Mouse (Mus musculus) heart, adult 2 months (tissue): ENCODE data around the gene Arl4c.

ENCODE experiments used
- CTCF ChIP-seq: fragments of 200-600 bp; IDR thresholded peaks from 2 replicates; pipeline ENCODE4 v1.8.1; 2022; ENCODE audit warnings: antibody characterized with exemption, mild to moderate bottlenecking, moderate library complexity
- POLR2A ChIP-seq: fragments of 200-500 bp; IDR thresholded peaks from 2 replicates; pipeline ENCODE4 v1.6.1; 2011; ENCODE audit warnings: mild to moderate bottlenecking, low read depth, low read length, control low read depth; ENCODE audit not compliant: insufficient read depth

DNA sequence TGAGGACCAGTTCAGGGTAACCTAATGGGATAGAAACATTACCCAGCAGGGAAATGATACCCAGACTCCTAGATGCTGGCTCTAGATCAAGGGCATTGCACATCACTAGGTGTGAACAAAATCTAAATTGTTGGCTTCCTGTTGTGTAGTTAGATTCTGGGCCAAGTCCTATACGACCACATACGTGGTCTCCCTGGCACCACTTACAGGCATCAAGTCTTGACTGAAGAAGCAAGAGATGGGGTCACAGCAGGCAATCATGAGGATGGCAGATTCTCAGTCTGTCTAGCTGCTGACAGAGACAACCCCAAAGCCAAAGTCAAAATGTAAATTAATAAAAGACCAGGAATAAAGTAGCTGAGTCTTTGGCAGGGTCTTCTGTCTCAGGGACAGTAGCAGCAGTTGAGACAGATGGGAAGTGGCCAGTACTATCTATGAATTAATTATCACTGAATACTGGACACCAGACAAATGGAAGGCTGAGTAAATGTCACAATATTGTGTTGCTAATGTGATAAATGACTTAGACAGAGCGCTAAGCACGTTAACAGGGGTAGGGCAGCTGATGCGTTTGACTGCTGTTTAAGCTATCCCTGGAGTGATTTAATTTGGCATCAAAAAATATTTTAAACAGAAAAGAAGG is 58.7 kb downstream of the Arl4c start:
- TF ChIP-seq POLR2A (no peak), CTCF (no peak)
